Mouse (Mus musculus) stomach, postnatal 0 days (tissue): Measurements from ENCODE around the gene Hdc. TPM values are rescaled to one million over a fixed set of nuclear protein-coding genes. Genes with fewer than 3 reads are reported as not detected.

Experiments
- ATAC-seq: fragments of 200-750 bp; cut with Nextera tagmentation; 2 replicates; pipeline ENCODE4 v1.8.0; 2017; ENCODE audit not compliant: low FRiP score, low TSS enrichment
- DNase-seq: peaks from one replicate; pipeline ENCODE4 v3.0.0-alpha.2; 2016; ENCODE audit warnings: low spot score
- H3K27ac ChIP-seq: fragments of 300-500 bp; sonication (generic); replicated peaks from 2 replicates; pipeline ENCODE4 v1.5.1; 2014; ENCODE audit warnings: mild to moderate bottlenecking, control low read depth
- H3K27me3 ChIP-seq: fragments of 300-500 bp; sonication (generic); 2 replicates; pipeline ENCODE4 v1.6.1; 2014; ENCODE audit warnings: low read length; ENCODE audit not compliant: control insufficient read depth, insufficient read depth
- H3K36me3 ChIP-seq: fragments of 300-500 bp; sonication (generic); 2 replicates; pipeline ENCODE4 v1.6.1; 2014; ENCODE audit warnings: low read length, mixed read lengths; ENCODE audit not compliant: control insufficient read depth, insufficient read depth
- H3K4me1 ChIP-seq: fragments of 300-500 bp; sonication (generic); replicated peaks from 2 replicates; pipeline ENCODE4 v1.6.1; 2014; ENCODE audit warnings: antibody characterized with exemption; ENCODE audit not compliant: control insufficient read depth, insufficient read depth
- H3K4me2 ChIP-seq: fragments of 300-500 bp; sonication (generic); replicated peaks from 2 replicates; pipeline ENCODE4 v1.6.1; 2014; ENCODE audit warnings: low read depth, mild to moderate bottlenecking, control low read depth, moderate library complexity
- H3K4me3 ChIP-seq: fragments of 300-500 bp; sonication (generic); 2 replicates; pipeline ENCODE4 v1.5.1; 2014; ENCODE audit warnings: low read depth, low read length, control low read depth
- H3K9ac ChIP-seq: fragments of 300-500 bp; sonication (generic); 2 replicates; pipeline ENCODE4 v1.6.1; 2014; ENCODE audit warnings: mild to moderate bottlenecking, low read length, control low read depth, mixed read lengths
- H3K9me3 ChIP-seq: fragments of 300-500 bp; sonication (generic); 2 replicates; pipeline ENCODE4 v1.6.1; 2016; ENCODE audit warnings: low read length; ENCODE audit not compliant: control insufficient read depth
- CTCF ChIP-seq: IDR thresholded peaks from 2 replicates; pipeline ENCODE4 v1.5.1; 2016; ENCODE audit warnings: antibody characterized with exemption, low read depth, mild to moderate bottlenecking, moderate library complexity
- EP300 ChIP-seq: optimal IDR thresholded peaks from 2 replicates; pipeline ENCODE3; 2016; ENCODE audit warnings: antibody characterized with exemption
- WGBS: fragments of 180-500 bp; shearing (Covaris S2); extraction: QIAGEN DNeasy Blood & Tissue Kit; methylation state at CpG from one replicate; pipeline ENCODE4 v1.1.7; 2014; 5-methylcytosine and 5-hydroxymethylcytosine counted together
- polyA plus RNA-seq: library from polyadenylated mRNA; unstranded; fragments of >200 nt; fragmentation: Nextera tagmentation; extraction: Ambion mirVana; gene quantifications from 2 replicates; pipeline ENCODE4 v1.2.1, GENCODE M21; 2015

Hdc gene
- 2.9 and 3.4 TPM in 2 replicates for polyA plus RNA-seq

GRCm38 (mm10) chr2:126619249-126619704 lies at the start of gene Hdc:
Gene Hdc, minus strand, starts transcription at chr2:126619299.
- Histone ChIP-seq H3K27me3 (no peaks in the 10 kb centered on the region), H3K4me2 (no peak within 1 kb of the TSS), H3K4me1 (no peaks in the 10 kb centered on the region), H3K9ac (no peak within 1 kb of the TSS), H3K27ac (no peak within 1 kb of the TSS), H3K9me3 (no peaks in the 10 kb centered on the region), H3K36me3 (no peaks in the 10 kb centered on the region), H3K4me3 (no peak within 1 kb of the TSS)
- no peak for TF ChIP-seq CTCF
- TF ChIP-seq EP300: no peak
- no peak for DNase-seq
- ATAC-seq: no peak
- WGBS: 60% methylated on average over 14 of the region's 14 CpGs

GRCm38 (mm10) chr2:126668621-126669252 lies 49.6 kb upstream of the Hdc start:
- no peak for DNase-seq
- no peak for ATAC-seq
- H3K27me3 ChIP-seq: no peaks in the 10 kb centered on the region
- no peaks in the 10 kb centered on the region for H3K36me3 ChIP-seq
- no peak overlapping the region for H3K4me3 ChIP-seq
- H3K9ac ChIP-seq: no peak overlapping the region
- no peaks in the 10 kb centered on the region; the same call in 1 of the 2 replicates for H3K4me1 ChIP-seq
- no peak for TF ChIP-seq CTCF
- TF ChIP-seq EP300: no peak
- H3K27ac ChIP-seq: no peak overlapping the region
- 83% methylated on average over 5 of the region's 5 CpGs for WGBS
- no peaks in the 10 kb centered on the region for H3K9me3 ChIP-seq
- H3K4me2 ChIP-seq: no peak overlapping the region

- Histone ChIP-seq H3K4me2 (no peak overlapping the region), H3K9me3 (no peaks in the 10 kb centered on the region), H3K27me3 (no peaks in the 10 kb centered on the region), H3K36me3 (no peaks in the 10 kb centered on the region), H3K4me1 (no peaks in the 10 kb centered on the region), H3K4me3 (no peak overlapping the region), H3K27ac (no peak overlapping the region), H3K9ac (no peak overlapping the region)
- WGBS: 55% methylated on average over 3 of the region's 3 CpGs
- DNase-seq: no peak
- no peak for ATAC-seq
- no peak for TF ChIP-seq CTCF
- no peak for TF ChIP-seq EP300
Observed at GRCm38 (mm10) chr2:126665984-126666383, 46.9 kb upstream of the Hdc start.

- ATAC-seq: no peak
- no peak for DNase-seq
- no peak for TF ChIP-seq EP300
- peak; percentile 82 for TF ChIP-seq CTCF
- Histone ChIP-seq H3K9me3 (no peaks in the 10 kb centered on the region), H3K4me2 (no peak overlapping the region), H3K27me3 (no peaks in the 10 kb centered on the region), H3K27ac (no peak overlapping the region), H3K36me3 (no peaks in the 10 kb centered on the region), H3K4me3 (no peak overlapping the region), H3K9ac (no peak overlapping the region), H3K4me1 (no peaks in the 10 kb centered on the region)
- 52% methylated on average over 4 of the region's 4 CpGs for WGBS
Observed at GRCm38 (mm10) chr2:126663481-126663880, 44.4 kb upstream of the Hdc start.

GRCm38 (mm10) chr2:126652929-126653328 lies 33.8 kb upstream of the Hdc start:
- H3K4me3 ChIP-seq: no peak overlapping the region
- DNase-seq: no peak
- no peaks in the 10 kb centered on the region for H3K9me3 ChIP-seq
- 0 out of 2 replicates have a peak, but pooled peaks cover 2% of the 10 kb centered on the region for H3K36me3 ChIP-seq
- no peak for TF ChIP-seq CTCF
- TF ChIP-seq EP300: no peak
- H3K9ac ChIP-seq: no peak overlapping the region
- no peak for ATAC-seq
- no peak overlapping the region for H3K27ac ChIP-seq
- H3K4me1 ChIP-seq: no peaks in the 10 kb centered on the region
- no peaks in the 10 kb centered on the region for H3K27me3 ChIP-seq
- no peak overlapping the region for H3K4me2 ChIP-seq
- 74% methylated on average over 4 of the region's 4 CpGs for WGBS

GRCm38 (mm10) chr2:126647762-126648161 lies 28.7 kb upstream of the Hdc start:
- ATAC-seq (no peak), DNase-seq (no peak)
- no peak overlapping the region for H3K9ac ChIP-seq
- no peaks in the 10 kb centered on the region for H3K9me3 ChIP-seq
- peaks cover 15% of the 10 kb centered on the region; the same call in 1 of the 2 replicates for H3K36me3 ChIP-seq
- H3K27ac ChIP-seq: no peak overlapping the region
- H3K4me3 ChIP-seq: no peak overlapping the region
- no peaks in the 10 kb centered on the region for H3K4me1 ChIP-seq
- 83% methylated on average over 3 of the region's 3 CpGs for WGBS
- no peak overlapping the region for H3K4me2 ChIP-seq
- H3K27me3 ChIP-seq: no peaks in the 10 kb centered on the region
- TF ChIP-seq CTCF (no peak), EP300 (no peak)
